Mouse (Mus musculus): ENCODE measurements around the gene March10. TPM values are rescaled to one million over a fixed set of nuclear protein-coding genes. Genes with fewer than 3 reads are reported as not detected.

March10 gene
- polyA plus RNA-seq, 1 experiment from 2014 or later: not detected

DNA sequence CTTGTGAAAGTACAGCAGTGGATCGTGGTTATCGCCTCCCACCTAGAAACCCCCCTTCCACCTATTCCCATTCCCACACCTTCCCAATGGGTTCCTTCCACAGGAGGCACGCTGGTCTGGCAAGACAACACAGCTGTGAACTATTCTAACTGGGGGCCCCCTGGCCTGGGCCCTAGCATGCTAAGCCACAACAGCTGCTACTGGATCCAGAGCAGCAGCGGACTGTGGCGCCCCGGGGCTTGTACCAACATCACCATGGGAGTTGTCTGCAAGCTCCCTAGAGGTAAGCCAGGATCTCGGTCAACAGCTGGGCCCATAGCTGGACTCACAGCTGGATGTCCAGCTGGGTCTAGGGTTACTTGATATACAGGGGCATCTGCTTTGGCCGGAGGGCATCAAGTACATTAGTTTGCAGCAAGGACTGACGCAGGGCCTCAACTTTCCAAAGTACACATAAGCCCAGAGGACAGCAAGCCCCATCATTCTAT, 108.0 kb downstream of the March10 start:
- Histone ChIP-seq H3K36me3 (ENCODE audit: control insufficient read depth, insufficient read depth, low read length) (no peaks in the 10 kb centered on the region), H3K4me1 (replicated peaks; ENCODE audit: control insufficient read depth, insufficient read depth) (0 out of 2 replicates have a peak, but pooled peaks cover 5% of the 10 kb centered on the region), H3K4me2 (replicated peaks; ENCODE audit: low read depth) (no peak overlapping the region), H3K4me3 (ENCODE audit: low read depth, low read length) (no peak overlapping the region), H3K9me3 (ENCODE audit: control insufficient read depth, low read length) (no peaks in the 10 kb centered on the region), H3K9ac (ENCODE audit: low read length) (no peak overlapping the region), H3K27me3 (ENCODE audit: control insufficient read depth, insufficient read depth, low read length) (no peaks in the 10 kb centered on the region), H3K27ac (replicated peaks) (no peak overlapping the region)
- no peak for DNase-seq (ENCODE audit: low spot score)
- WGBS: 86% methylated on average over 9 of the region's 9 CpGs
- no peak for ATAC-seq (ENCODE audit: low FRiP score, low TSS enrichment)
- TF ChIP-seq CTCF (IDR thresholded peaks at IDR 0.05; ENCODE audit: low read depth): no peak
- no peak for TF ChIP-seq EP300 (optimal IDR thresholded peaks at IDR 0.05)

DNA sequence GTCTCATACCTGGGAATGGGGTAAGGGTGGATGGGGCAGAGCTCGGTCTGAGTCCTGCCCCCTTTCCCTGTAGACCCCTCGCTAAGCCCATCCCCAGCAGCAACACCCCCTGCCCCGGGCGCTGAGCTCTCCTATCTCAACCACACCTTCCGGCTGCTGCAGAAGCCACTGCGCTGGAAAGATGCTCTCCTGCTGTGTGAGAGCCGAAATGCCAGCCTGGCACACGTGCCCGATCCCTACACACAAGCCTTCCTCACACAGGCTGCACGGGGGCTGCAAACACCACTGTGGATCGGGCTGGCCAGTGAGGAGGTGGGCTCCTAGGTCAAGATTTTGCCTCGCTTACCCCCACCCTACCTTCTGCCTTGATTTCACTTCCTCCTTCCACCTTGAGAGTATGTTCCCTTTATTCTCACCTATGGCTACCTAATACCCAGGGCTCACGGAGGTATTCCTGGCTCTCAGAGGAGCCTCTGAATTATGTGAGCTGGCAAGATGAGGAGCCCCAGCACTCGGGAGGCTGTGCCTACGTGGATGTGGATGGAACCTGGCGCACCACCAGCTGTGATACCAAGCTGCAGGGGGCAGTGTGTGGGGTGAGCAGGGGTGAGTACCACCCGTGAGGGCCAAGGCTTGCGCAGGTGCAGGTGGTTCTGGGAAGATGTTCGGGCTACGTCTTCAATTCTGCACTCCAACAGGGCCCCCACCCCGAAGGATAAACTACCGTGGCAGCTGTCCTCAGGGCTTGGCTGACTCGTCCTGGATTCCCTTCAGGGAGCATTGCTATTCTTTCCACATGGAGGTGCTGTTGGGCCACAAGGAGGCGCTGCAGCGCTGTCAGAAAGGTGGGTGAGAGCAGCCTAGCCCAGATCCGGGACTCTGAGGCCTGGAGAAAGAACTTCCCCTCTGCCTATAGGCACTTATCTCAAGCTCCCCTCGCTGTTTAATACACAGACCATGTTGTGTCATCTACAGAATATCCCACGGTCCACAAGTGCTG, 109.1 kb downstream of the March10 start:
- H3K36me3 ChIP-seq (ENCODE audit: control insufficient read depth, insufficient read depth, low read length): no peaks in the 10 kb centered on the region
- no peaks in the 10 kb centered on the region for H3K4me1 ChIP-seq (replicated peaks; ENCODE audit: control insufficient read depth, insufficient read depth)
- H3K4me3 ChIP-seq (ENCODE audit: low read depth, low read length): no peak overlapping the region
- TF ChIP-seq EP300 (optimal IDR thresholded peaks at IDR 0.05): no peak
- peak; percentile 93 for TF ChIP-seq CTCF (IDR thresholded peaks at IDR 0.05; ENCODE audit: low read depth)
- ATAC-seq (ENCODE audit: low FRiP score, low TSS enrichment): peak; percentile 73
- no peak overlapping the region for H3K27ac ChIP-seq (replicated peaks)
- DNase-seq (ENCODE audit: low spot score): peak; percentile 91
- 0 out of 2 replicates have a peak overlapping the region, but pooled peaks have one; percentile 23 for H3K4me2 ChIP-seq (replicated peaks; ENCODE audit: low read depth)
- no peaks in the 10 kb centered on the region for H3K27me3 ChIP-seq (ENCODE audit: control insufficient read depth, insufficient read depth, low read length)
- no peaks in the 10 kb centered on the region for H3K9me3 ChIP-seq (ENCODE audit: control insufficient read depth, low read length)
- WGBS: 59% methylated on average over 28 of the region's 28 CpGs
- H3K9ac ChIP-seq (ENCODE audit: low read length): no peak overlapping the region

- no peaks in the 10 kb centered on the region for H3K36me3 ChIP-seq (ENCODE audit: control insufficient read depth, insufficient read depth, low read length)
- no peak overlapping the region for H3K9ac ChIP-seq (ENCODE audit: low read length)
- TF ChIP-seq CTCF (IDR thresholded peaks at IDR 0.05; ENCODE audit: low read depth): peak; percentile 77
- no peak for TF ChIP-seq EP300 (optimal IDR thresholded peaks at IDR 0.05)
- DNase-seq (ENCODE audit: low spot score) (peak; percentile 44), ATAC-seq (ENCODE audit: low FRiP score, low TSS enrichment) (no peak)
- H3K4me3 ChIP-seq (ENCODE audit: low read depth, low read length): no peak overlapping the region
- no peak overlapping the region for H3K27ac ChIP-seq (replicated peaks)
- no peak overlapping the region for H3K4me2 ChIP-seq (replicated peaks; ENCODE audit: low read depth)
- H3K27me3 ChIP-seq (ENCODE audit: control insufficient read depth, insufficient read depth, low read length): no peaks in the 10 kb centered on the region
- 79% methylated on average over 2 of the region's 2 CpGs for WGBS
- no peaks in the 10 kb centered on the region for H3K4me1 ChIP-seq (replicated peaks; ENCODE audit: control insufficient read depth, insufficient read depth)
- no peaks in the 10 kb centered on the region for H3K9me3 ChIP-seq (ENCODE audit: control insufficient read depth, low read length)
These were observed 111.3 kb downstream of the March10 start for GRCm38 (mm10) chr11:105345284-105345683.

- Histone ChIP-seq H3K4me2 (replicated peaks; ENCODE audit: low read depth) (no peak overlapping the region), H3K9ac (ENCODE audit: low read length) (no peak overlapping the region), H3K4me1 (replicated peaks; ENCODE audit: control insufficient read depth, insufficient read depth) (no peaks in the 10 kb centered on the region), H3K27ac (replicated peaks) (no peak overlapping the region), H3K4me3 (ENCODE audit: low read depth, low read length) (no peak overlapping the region), H3K9me3 (ENCODE audit: control insufficient read depth, low read length) (no peaks in the 10 kb centered on the region), H3K27me3 (ENCODE audit: control insufficient read depth, insufficient read depth, low read length) (no peaks in the 10 kb centered on the region), H3K36me3 (ENCODE audit: control insufficient read depth, insufficient read depth, low read length) (no peaks in the 10 kb centered on the region)
- ATAC-seq (ENCODE audit: low FRiP score, low TSS enrichment) (no peak), DNase-seq (ENCODE audit: low spot score) (no peak)
- WGBS: 76% methylated on average over 12 of the region's 12 CpGs
- no peak for TF ChIP-seq CTCF (IDR thresholded peaks at IDR 0.05; ENCODE audit: low read depth)
- no peak for TF ChIP-seq EP300 (optimal IDR thresholded peaks at IDR 0.05)
These were observed 117.7 kb downstream of the March10 start for GRCm38 (mm10) chr11:105338596-105339390.

GRCm38 (mm10) chr11:105333867-105334670, 122.5 kb downstream of the March10 start:
- 33% methylated on average over 8 of the region's 8 CpGs for WGBS
- Histone ChIP-seq H3K9ac (ENCODE audit: low read length) (no peak overlapping the region), H3K27me3 (ENCODE audit: control insufficient read depth, insufficient read depth, low read length) (no peaks in the 10 kb centered on the region), H3K9me3 (ENCODE audit: control insufficient read depth, low read length) (no peaks in the 10 kb centered on the region), H3K4me2 (replicated peaks; ENCODE audit: low read depth) (no peak overlapping the region), H3K36me3 (ENCODE audit: control insufficient read depth, insufficient read depth, low read length) (no peaks in the 10 kb centered on the region), H3K4me1 (replicated peaks; ENCODE audit: control insufficient read depth, insufficient read depth) (no peaks in the 10 kb centered on the region), H3K27ac (replicated peaks) (no peak overlapping the region), H3K4me3 (ENCODE audit: low read depth, low read length) (no peak overlapping the region)
- TF ChIP-seq CTCF (IDR thresholded peaks at IDR 0.05; ENCODE audit: low read depth) (no peak), EP300 (optimal IDR thresholded peaks at IDR 0.05) (no peak)
- peak; percentile 24 for ATAC-seq (ENCODE audit: low FRiP score, low TSS enrichment)
- no peak for DNase-seq (ENCODE audit: low spot score)

Data from stomach, postnatal 0 days (tissue).